Mouse (Mus musculus): ENCODE data around the gene Rapgef1.

DNA sequence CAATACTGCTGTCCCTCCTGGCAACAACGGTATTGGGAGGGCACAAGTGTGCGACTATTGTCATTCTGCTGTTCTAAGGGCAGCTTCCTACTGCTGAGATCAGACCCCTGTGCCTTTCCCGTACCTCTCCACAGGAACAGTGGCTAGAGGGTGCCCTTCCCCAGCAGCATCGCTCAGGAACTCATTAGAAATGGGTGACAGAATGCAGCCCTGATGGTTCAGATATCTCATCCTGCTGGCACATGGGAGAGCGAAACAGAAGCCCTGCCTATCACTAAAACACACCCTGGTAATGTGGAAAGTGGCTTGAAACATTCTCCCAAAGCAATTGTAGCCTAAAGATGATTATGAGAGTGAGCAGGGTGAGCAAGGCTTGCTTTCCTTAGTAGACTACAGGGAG lies 15.0 kb downstream of the Rapgef1 start:
- no peak for TF ChIP-seq CTCF (IDR thresholded peaks at IDR 0.05)
- no peak for TF ChIP-seq EP300 (IDR thresholded peaks at IDR 0.05)

Measured in lung, postnatal 0 days (tissue).